ENCODE assay signal across 9 mouse cellular contexts in genomic region chr11:46864809-46865208, GRCm38 (mm10). TPM values are rescaled to one million over a fixed set of nuclear protein-coding genes. Genes with fewer than 3 reads are reported as not detected.
A peak's percentile ranks its signal among the peaks of the same experiment; 100 is the strongest.
DNase-seq lines count a peak whose midpoint lies in the region; ATAC-seq and TF ChIP-seq lines count a peak whose summit lies in the region.
"Had no signal": no experiment of that assay in that cellular context is flagged by ENCODE, and none has a peak within 500 bp of the region (broad histone marks: within the 10 kb centered on the region; RNA-seq: fewer than 3 reads in every experiment).

No protein-coding gene starts in this region.

- no peak overlapping the region for H3K4me2 ChIP-seq in heart, postnatal 0 days (ENCODE audit: low read depth, low read length)

- H3K4me3 ChIP-seq in heart, postnatal 0 days (ENCODE audit: low read depth, low read length) = no peak overlapping the region
- H3K4me3 ChIP-seq in heart, embryonic 10.5 days = no peak overlapping the region
- H3K4me3 ChIP-seq: megakaryocyte, embryonic 14.5 days had no signal

- H3K4me1 ChIP-seq in heart, postnatal 0 days (ENCODE audit: control insufficient read depth, insufficient read depth) = no peaks in the 10 kb centered on the region
- H3K4me1 ChIP-seq in heart, embryonic 10.5 days = no peaks in the 10 kb centered on the region
- H3K4me1 ChIP-seq: megakaryocyte, embryonic 14.5 days had no signal

- H3K36me3 ChIP-seq in heart, postnatal 0 days (replicated peaks; ENCODE audit: control insufficient read depth, insufficient read depth, low read length) = no peaks in the 10 kb centered on the region
- H3K36me3 ChIP-seq in heart, embryonic 10.5 days = no peaks in the 10 kb centered on the region

- TF ChIP-seq CTCF in heart, postnatal 0 days (IDR thresholded peaks at IDR 0.05; ENCODE audit: low read depth) = peak; percentile 69

- H3K9ac ChIP-seq in heart, postnatal 0 days (replicated peaks; ENCODE audit: low read depth, low read length) = no peak overlapping the region

- no peak for DNase-seq in heart, postnatal 0 days (ENCODE audit: low spot score)
- no peak for DNase-seq in heart, embryonic 10.5 days (ENCODE audit: low spot score)
- peak; percentile 17 for DNase-seq in thymus, postnatal 4 days
- no peak for DNase-seq in thymus, postnatal 14 days
- peak; percentile 6 for DNase-seq in hindlimb bud, embryonic 11.5 days (ENCODE audit: extremely low spot score, low read depth, low spot score)
- DNase-seq in retina, postnatal 1 day = peak; percentile 35
- DNase-seq in T-cell, adult 2 months (ENCODE audit: low spot score) = no peak

- TF ChIP-seq EP300 in heart, postnatal 0 days (IDR thresholded peaks at IDR 0.05; ENCODE audit: low read depth) = no peak

- H3K9me3 ChIP-seq in heart, postnatal 0 days (replicated peaks; ENCODE audit: control insufficient read depth, low read length) = no peaks in the 10 kb centered on the region
- no peaks in the 10 kb centered on the region for H3K9me3 ChIP-seq in heart, embryonic 10.5 days

- no peaks in the 10 kb centered on the region for H3K27me3 ChIP-seq in heart, postnatal 0 days (ENCODE audit: control insufficient read depth, insufficient read depth, low read length)
- no peaks in the 10 kb centered on the region for H3K27me3 ChIP-seq in heart, embryonic 10.5 days (ENCODE audit: insufficient read depth, poor library complexity, severe bottlenecking)

- 76% methylated on average over 1 of the region's 1 CpGs for WGBS in heart, postnatal 0 days
- 79% methylated on average over 1 of the region's 1 CpGs for WGBS in heart, embryonic 10.5 days

- no peak overlapping the region for H3K27ac ChIP-seq in heart, postnatal 0 days (ENCODE audit: low read depth)
- no peak overlapping the region for H3K27ac ChIP-seq in heart, embryonic 10.5 days

- no peak for ATAC-seq in heart, postnatal 0 days (ENCODE audit: insufficient read depth, low read depth)
- ATAC-seq in erythroid progenitor cell, adult 5-6 weeks (replicated peaks; ENCODE audit: low FRiP score, poor library complexity, severe bottlenecking) = no peak

RNA-seq across cellular contexts. Expression of gene Timd4, which starts 54.2 kb away (rescaled TPM):
- total RNA-seq in heart, postnatal 0 days (2014; rRNA removed; ENCODE audit: low replicate concordance) = 0.15 TPM in 1 of 2 replicates, not detected in the other
- 0.10 TPM in 1 of 2 replicates, not detected in the other for polyA plus RNA-seq in heart, postnatal 0 days (2015; fragmentation: Nextera tagmentation; extraction: Ambion mirVana)
- polyA plus RNA-seq in heart, embryonic 10.5 days (2016; fragmentation: Nextera tagmentation; extraction: Ambion mirVana) = 0.08 TPM in 1 of 2 replicates, not detected in the other
- total RNA-seq in erythroid progenitor cell, adult 5-6 weeks (2015; ENCODE audit: low replicate concordance) = 2.9 and 3.8 TPM in 2 replicates
- 3.9 and 5.6 TPM in 2 replicates for total RNA-seq in erythroid progenitor cell, adult 5-6 weeks (2017; ENCODE audit: low replicate concordance)

Comparison
In these comparisons a context has a peak if more than half of its experiments do, and no peak if none do; other contexts are left out.
1. DNase-seq: peak in thymus, postnatal 4 days (single experiment), hindlimb bud, embryonic 11.5 days (single experiment) and retina, postnatal 1 day (single experiment); none in heart, postnatal 0 days (single experiment), heart, embryonic 10.5 days (single experiment), thymus, postnatal 14 days (single experiment) and T-cell, adult 2 months (single experiment).